Mouse (Mus musculus) megakaryocyte, embryonic 14.5 days (primary cell): ENCODE data around the gene Tnk2.

Experiments used
- FLI1 ChIP-seq: IDR thresholded peaks from 2 replicates; pipeline ENCODE4 v1.6.1; 2012; ENCODE audit warnings: low read length, inconsistent platforms, mixed read lengths
- GATA1 ChIP-seq: IDR thresholded peaks from 3 replicates; pipeline ENCODE4 v1.6.1; 2012; ENCODE audit warnings: mixed read lengths, low read length, inconsistent platforms, borderline replicate concordance

DNA sequence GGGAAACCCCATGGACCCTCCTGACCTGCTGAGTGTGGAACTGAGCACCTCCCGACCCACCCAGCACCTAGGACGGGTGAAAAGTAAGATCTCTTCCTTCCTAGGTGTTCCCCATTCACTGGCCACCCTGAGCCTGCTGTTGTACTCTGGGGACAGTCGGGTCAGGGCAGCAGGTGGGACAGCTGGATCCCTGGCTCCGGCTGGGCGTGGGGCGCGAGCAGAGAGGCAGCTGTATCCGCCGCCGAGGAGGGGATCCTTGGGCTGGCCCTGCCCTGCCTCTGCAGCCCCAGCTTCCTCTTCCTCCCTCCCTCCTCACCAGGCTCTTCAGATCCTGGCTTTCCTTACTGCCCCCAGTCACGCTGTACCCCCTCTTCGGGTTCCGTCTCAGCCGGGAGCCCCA lies 34.2 kb downstream of the Tnk2 start:
- TF ChIP-seq GATA1 = no peak
- no peak for TF ChIP-seq FLI1
